Mouse (Mus musculus) CD8-positive naive resting alpha-beta T cell, adult 57 days (primary cell): ENCODE data around the gene Lhfp. TPM values are rescaled to one million over a fixed set of nuclear protein-coding genes. Genes with fewer than 3 reads are reported as not detected.

Experiments used
- total RNA-seq: library from RNA; stranded (reverse); gene quantifications from one replicate; pipeline ENCODE4 v1.2.4, GENCODE M21; 2023

Lhfp gene
- not detected for total RNA-seq

GRCm38 (mm10) chr3:53041411-53042239 is at the start of gene Lhfp:
TSS of gene Lhfp (plus strand) at chr3:53041528.

GRCm38 (mm10) chr3:53016436-53017340 is 24.6 kb upstream of the Lhfp start, which contains the start of gene Cog6:
TSS of gene Cog6 (minus strand) at chr3:53017237.

Other genes with a start within 250 kb of the Lhfp start
- 24.8 TPM for gene Cog6, start 24.3 kb upstream of the Lhfp start, total RNA-seq